Mouse (Mus musculus) heart, embryonic 16.5 days (tissue): ENCODE results near the gene Gm37240. TPM values are rescaled to one million over a fixed set of nuclear protein-coding genes. Genes with fewer than 3 reads are reported as not detected.

ENCODE experiments used
- ATAC-seq: fragments of 200-750 bp; cut with Nextera tagmentation; replicated peaks from 2 replicates; pipeline ENCODE4 v1.8.0; 2017; ENCODE audit warnings: moderate number of reproducible peaks; ENCODE audit not compliant: insufficient read depth, low FRiP score; ENCODE audit errors: extremely low read depth
- H3K27ac ChIP-seq: fragments of 300-500 bp; sonication (generic); 2 replicates; pipeline ENCODE4 v1.5.1; 2014; ENCODE audit warnings: mild to moderate bottlenecking, low read length, control low read depth, moderate library complexity
- H3K27me3 ChIP-seq: fragments of 300-500 bp; sonication (generic); 2 replicates; pipeline ENCODE4 v1.6.1; 2014; ENCODE audit warnings: low read length, mixed read lengths; ENCODE audit not compliant: control insufficient read depth, insufficient read depth
- H3K36me3 ChIP-seq: fragments of 300-500 bp; sonication (generic); 2 replicates; pipeline ENCODE4 v1.6.1; 2014; ENCODE audit not compliant: control insufficient read depth, insufficient read depth
- H3K4me1 ChIP-seq: fragments of 300-500 bp; sonication (generic); 2 replicates; pipeline ENCODE4 v1.6.1; 2014; ENCODE audit warnings: low read length, mixed read lengths; ENCODE audit not compliant: control insufficient read depth, insufficient read depth
- H3K4me2 ChIP-seq: fragments of 300-500 bp; sonication (generic); 2 replicates; pipeline ENCODE4 v1.6.1; 2014; ENCODE audit warnings: low read depth, mild to moderate bottlenecking, control low read depth, low read length
- H3K4me3 ChIP-seq: fragments of 300-500 bp; sonication (generic); 2 replicates; pipeline ENCODE4 v1.5.1; 2014; ENCODE audit warnings: mild to moderate bottlenecking, control low read depth, low read length
- H3K9ac ChIP-seq: fragments of 300-500 bp; sonication (generic); 2 replicates; pipeline ENCODE4 v1.6.1; 2014; ENCODE audit warnings: low read length, control low read depth
- H3K9me3 ChIP-seq: fragments of 300-500 bp; sonication (generic); replicated peaks from 2 replicates; pipeline ENCODE4 v1.6.1; 2016; ENCODE audit warnings: low read length; ENCODE audit not compliant: control insufficient read depth
- WGBS: fragments of 180-500 bp; shearing (Covaris S2); extraction: QIAGEN DNeasy Blood & Tissue Kit; methylation state at CpG from one replicate; pipeline ENCODE4 v1.1.7; 2014; 5-methylcytosine and 5-hydroxymethylcytosine counted together
- polyA plus RNA-seq: library from polyadenylated mRNA; unstranded; fragments of >200 nt; fragmentation: Nextera tagmentation; extraction: Ambion mirVana; gene quantifications from 2 replicates; pipeline ENCODE4 v1.2.1, GENCODE M21; 2015

The Gm37240 gene
- polyA plus RNA-seq, 1 experiment from 2014 or later: 18.4 TPM

DNA sequence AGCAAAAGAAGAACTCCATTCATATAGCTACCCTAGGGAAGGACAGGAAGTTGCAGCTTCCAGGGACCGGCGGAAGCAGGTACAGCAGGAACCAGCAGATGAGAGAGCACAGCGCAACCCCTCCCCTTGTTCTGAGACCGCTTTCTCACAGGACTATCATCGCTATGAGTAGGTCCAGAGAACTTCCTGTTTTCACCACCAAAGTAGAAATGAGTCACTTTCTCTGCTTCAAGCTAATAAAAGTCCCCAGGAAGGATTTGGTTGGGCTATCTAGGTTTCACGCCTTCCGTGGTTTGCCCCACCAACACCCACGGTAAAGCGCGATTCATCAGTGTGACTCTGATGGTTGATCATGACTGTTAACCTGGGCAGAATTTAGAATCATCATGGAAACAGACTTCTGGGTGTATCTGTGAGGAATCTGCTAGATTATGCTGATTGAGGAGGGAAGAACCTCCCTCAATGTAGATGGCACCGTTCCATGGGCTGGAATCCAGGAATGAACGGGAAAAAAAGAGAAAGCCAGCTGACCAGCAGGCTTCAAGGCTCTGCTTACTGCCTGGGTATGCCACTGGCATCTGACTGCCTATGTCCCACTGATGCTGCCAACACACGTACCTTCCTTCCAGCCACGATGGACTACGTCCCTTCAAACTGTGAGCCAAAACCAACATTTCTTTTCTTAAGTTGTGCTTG lies 1172.1 kb downstream of the Gm37240 start:
- WGBS: 76% methylated on average over 15 of the region's 15 CpGs
- Histone ChIP-seq H3K4me3 (no peak overlapping the region), H3K27ac (no peak overlapping the region)

DNA sequence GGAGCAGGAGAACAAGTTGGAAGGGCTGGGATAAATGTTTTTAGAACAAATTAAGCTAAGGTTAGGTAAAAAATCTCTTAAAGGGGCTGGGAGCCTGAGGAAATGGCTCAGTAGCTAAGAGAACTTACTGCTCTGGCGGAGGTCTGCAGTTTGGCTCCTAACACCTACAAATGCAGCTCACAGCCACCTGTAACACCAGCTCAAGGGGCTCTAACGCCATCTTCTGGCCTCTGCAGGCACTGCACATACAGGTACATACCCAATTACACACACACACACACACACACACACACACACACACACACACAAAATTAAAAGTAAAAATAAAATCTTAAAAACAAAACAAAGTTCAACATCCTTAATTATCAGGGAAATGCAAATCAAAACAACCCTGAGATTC lies 1174.4 kb downstream of the Gm37240 start:
- H3K4me3 ChIP-seq: no peak overlapping the region
- H3K4me2 ChIP-seq: no peak overlapping the region
- H3K27me3 ChIP-seq: no peaks in the 10 kb centered on the region
- H3K9ac ChIP-seq: no peak overlapping the region
- peaks cover 3% of the 10 kb centered on the region; the same call in 1 of the 2 replicates for H3K36me3 ChIP-seq
- no peak for ATAC-seq
- no peak overlapping the region for H3K27ac ChIP-seq
- H3K4me1 ChIP-seq: peaks cover 14% of the 10 kb centered on the region
- 52% methylated on average over 2 of the region's 2 CpGs for WGBS
- H3K9me3 ChIP-seq: peaks cover 8% of the 10 kb centered on the region; the same call in 1 of the 2 replicates

More for the DNA sequence above, 1172.1 kb downstream of the Gm37240 start:
- H3K9ac ChIP-seq: no peak overlapping the region
- peaks cover 8% of the 10 kb centered on the region; the same call in 1 of the 2 replicates for H3K9me3 ChIP-seq
- no peaks in the 10 kb centered on the region for H3K27me3 ChIP-seq
- H3K36me3 ChIP-seq: peaks cover 3% of the 10 kb centered on the region; the same call in 1 of the 2 replicates
- H3K4me2 ChIP-seq: no peak overlapping the region
- 0 out of 2 replicates have a peak, but pooled peaks have one; percentile 4 for ATAC-seq
- H3K4me1 ChIP-seq: no peaks in the 10 kb centered on the region

DNA sequence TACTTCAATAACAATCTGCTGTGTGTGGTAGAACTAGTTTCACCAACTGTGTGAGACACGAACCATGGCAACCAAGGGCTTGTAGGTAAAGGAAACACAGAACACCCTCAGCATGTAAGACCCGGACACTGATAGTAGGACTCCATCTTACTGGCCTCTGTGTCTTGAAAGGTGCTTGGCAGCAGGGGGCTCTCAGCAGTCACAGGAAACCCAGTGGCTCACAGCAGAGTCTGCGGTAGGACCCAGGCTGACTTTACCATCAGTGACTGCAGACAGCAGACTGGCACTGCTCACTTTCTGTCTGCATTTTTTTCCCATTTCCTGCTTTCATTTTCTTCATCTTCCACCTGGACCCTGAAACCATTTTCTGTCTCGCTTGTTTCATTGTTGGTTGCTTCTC lies 1176.6 kb downstream of the Gm37240 start:
- Histone ChIP-seq H3K36me3 (peaks cover 3% of the 10 kb centered on the region; the same call in 1 of the 2 replicates), H3K4me1 (peaks cover 16% of the 10 kb centered on the region), H3K27me3 (no peaks in the 10 kb centered on the region), H3K27ac (no peak overlapping the region), H3K9me3 (peaks cover 10% of the 10 kb centered on the region), H3K4me3 (no peak overlapping the region), H3K4me2 (no peak overlapping the region), H3K9ac (no peak overlapping the region)
- no peak for ATAC-seq
- 70% methylated on average over 4 of the region's 4 CpGs for WGBS

DNA sequence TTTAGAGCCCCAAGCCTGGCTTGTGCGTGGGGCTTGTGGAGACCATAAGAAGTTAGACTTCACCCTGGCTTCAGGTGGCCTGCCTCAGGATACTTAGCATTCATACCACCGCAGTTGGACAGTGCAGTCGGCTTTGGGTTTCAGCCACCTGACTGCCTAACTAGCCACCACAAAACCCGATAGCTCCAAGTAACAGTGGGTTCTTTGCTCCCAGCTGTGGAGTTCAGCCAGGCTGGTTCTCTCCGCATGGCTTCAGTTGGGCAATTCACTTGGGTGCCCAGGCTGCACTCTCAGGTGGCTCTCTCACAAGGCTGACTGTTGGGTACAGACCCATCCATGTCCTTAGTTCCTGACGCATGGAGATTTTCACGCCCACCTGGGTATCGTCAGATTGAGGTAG lies 1177.4 kb downstream of the Gm37240 start:
- Histone ChIP-seq H3K9me3 (peaks cover 4% of the 10 kb centered on the region; the same call in 1 of the 2 replicates), H3K27ac (no peak overlapping the region), H3K4me2 (no peak overlapping the region), H3K27me3 (no peaks in the 10 kb centered on the region), H3K9ac (no peak overlapping the region), H3K4me1 (peaks cover 16% of the 10 kb centered on the region), H3K36me3 (no peaks in the 10 kb centered on the region), H3K4me3 (no peak overlapping the region)
- no peak for ATAC-seq
- 94% methylated on average over 8 of the region's 8 CpGs for WGBS

DNA sequence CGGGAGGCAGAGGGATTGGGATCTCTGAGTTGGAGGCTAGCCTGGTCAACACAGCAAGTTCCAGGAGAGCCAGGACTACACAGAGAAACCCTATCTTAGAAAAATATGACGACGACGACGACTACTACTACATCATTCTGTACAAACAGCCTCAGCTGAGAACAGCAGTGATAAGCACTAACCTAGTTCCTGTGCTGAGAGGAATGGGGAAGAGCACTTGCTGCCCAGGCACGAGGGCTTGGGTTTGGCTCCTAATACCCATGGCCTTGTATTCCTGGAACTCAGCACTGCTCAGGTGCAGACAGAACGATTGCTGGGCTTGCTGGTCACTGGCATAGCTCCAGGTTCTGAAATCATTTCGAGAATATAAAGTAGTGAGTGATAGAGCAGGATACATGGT lies 1178.2 kb downstream of the Gm37240 start:
- H3K36me3 ChIP-seq: no peaks in the 10 kb centered on the region
- no peak overlapping the region for H3K9ac ChIP-seq
- H3K4me2 ChIP-seq: no peak overlapping the region
- 31% methylated on average over 8 of the region's 8 CpGs for WGBS
- no peak overlapping the region for H3K4me3 ChIP-seq
- peaks cover 4% of the 10 kb centered on the region; the same call in 1 of the 2 replicates for H3K9me3 ChIP-seq
- H3K27me3 ChIP-seq: no peaks in the 10 kb centered on the region
- H3K27ac ChIP-seq: peak overlapping the region; percentile 29; the same call in 1 of the 2 replicates
- ATAC-seq: peak; percentile 34; the same call in 1 of the 2 replicates
- peaks cover 16% of the 10 kb centered on the region for H3K4me1 ChIP-seq

DNA sequence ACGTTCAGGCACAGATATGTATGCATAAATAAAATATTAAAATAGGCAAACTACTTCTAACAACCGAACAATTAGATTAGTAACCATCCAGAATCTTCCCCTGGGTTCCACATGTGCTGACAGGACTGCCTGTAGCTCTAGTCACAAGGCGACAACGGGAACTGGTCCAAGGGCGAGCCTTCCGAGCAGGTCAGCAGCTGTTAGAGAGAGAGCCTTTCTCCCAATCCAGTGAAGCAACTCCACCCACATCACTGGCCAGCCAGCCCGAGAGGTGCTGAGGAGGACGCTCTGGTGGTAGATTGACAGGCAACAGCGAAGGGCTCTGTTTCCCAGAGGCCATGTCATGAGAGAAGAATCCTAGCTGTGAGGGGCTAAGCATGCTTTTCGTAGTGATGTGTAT lies 1178.8 kb downstream of the Gm37240 start:
- peak; percentile 85 for ATAC-seq
- Histone ChIP-seq H3K4me2 (no peak overlapping the region), H3K4me3 (no peak overlapping the region), H3K27ac (peak overlapping the region; percentile 29; the same call in 1 of the 2 replicates), H3K4me1 (peaks cover 16% of the 10 kb centered on the region), H3K27me3 (no peaks in the 10 kb centered on the region), H3K9ac (peak overlapping the region; percentile 11; the same call in 1 of the 2 replicates), H3K36me3 (no peaks in the 10 kb centered on the region), H3K9me3 (peaks cover 4% of the 10 kb centered on the region; the same call in 1 of the 2 replicates)
- WGBS: 42% methylated on average over 10 of the region's 10 CpGs

DNA sequence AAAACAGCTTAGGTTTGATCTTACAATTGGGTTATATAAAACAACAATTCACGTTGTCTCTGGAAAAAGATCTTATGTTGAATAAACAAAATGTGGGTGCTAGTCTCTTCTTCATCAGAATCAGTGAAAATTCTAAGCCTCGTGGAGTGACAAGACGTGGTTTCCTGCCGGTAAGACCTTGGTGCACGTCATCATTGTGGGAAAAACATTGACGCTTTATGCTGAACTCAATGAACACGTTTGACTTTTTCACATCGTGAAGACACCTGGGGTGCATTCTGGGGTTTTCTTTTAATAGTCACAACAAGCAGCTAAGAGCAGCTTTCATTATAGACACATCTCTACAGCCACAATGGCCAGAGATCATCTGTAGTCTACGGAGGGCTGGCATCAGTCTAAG lies 1182.1 kb downstream of the Gm37240 start:
- no peak for ATAC-seq
- Histone ChIP-seq H3K4me3 (no peak overlapping the region), H3K36me3 (no peaks in the 10 kb centered on the region), H3K27ac (no peak overlapping the region), H3K9me3 (peaks cover 4% of the 10 kb centered on the region; the same call in 1 of the 2 replicates), H3K4me1 (peaks cover 16% of the 10 kb centered on the region), H3K27me3 (no peaks in the 10 kb centered on the region), H3K9ac (no peak overlapping the region), H3K4me2 (no peak overlapping the region)
- 78% methylated on average over 9 of the region's 9 CpGs for WGBS

DNA sequence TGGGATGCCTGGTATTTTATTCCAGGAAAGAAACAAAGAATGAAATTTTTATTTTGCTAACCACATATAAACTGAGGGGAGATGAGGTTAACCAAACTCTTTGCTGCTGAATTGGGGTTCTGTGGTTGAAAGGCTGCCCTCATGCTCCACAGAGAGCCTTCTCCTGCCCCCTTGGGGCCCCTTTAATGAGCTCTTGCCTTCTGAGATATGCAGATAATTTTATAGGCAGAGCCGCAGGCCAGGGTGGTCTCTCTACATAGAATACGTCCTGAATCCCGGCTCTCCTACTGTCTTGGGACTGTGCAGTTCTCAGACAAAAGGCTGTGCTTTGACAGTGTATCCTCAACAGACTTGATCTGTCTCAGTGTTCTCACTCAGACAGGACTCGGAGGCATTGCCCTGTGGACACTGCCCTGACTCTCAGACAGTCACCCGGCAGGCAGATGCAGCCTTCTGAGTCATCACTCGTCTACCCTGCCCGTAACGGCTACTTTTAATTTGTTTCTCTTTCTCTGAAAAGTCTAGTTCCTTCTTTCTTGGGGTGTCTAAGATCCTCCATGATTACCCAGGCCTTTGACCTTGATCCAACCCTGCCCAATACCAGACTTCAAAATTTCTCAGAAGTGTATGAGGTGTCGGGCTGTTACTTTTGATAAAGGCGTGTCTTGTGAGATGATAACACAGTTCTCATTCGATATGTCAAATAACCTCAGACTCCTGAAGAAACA lies 1184.1 kb downstream of the Gm37240 start:
- Histone ChIP-seq H3K9ac (no peak overlapping the region), H3K9me3 (peaks cover 4% of the 10 kb centered on the region; the same call in 1 of the 2 replicates), H3K4me3 (no peak overlapping the region), H3K4me2 (no peak overlapping the region), H3K4me1 (peaks cover 6% of the 10 kb centered on the region), H3K27me3 (no peaks in the 10 kb centered on the region), H3K27ac (no peak overlapping the region), H3K36me3 (no peaks in the 10 kb centered on the region)
- ATAC-seq: no peak
- 67% methylated on average over 11 of the region's 11 CpGs for WGBS

DNA sequence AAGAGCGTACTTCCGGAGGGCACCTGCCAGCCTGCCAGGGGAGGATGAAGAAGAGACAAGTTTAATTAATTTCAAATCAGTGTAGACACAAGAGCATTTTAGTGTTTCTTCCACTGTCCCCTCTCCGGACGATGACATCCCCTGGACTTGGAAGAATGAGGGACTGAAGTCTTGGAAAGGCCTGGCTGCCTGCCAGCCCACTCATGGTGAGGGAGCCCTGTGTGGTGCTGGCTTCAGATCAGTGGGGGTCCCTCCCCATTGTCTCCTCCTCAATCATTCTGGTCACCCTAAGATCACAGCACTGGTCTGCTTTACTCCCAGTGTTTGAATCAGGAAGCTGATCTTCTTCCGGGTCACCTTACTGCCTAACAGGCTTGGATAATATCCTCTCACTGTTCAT lies 1185.4 kb downstream of the Gm37240 start:
- no peak overlapping the region for H3K4me3 ChIP-seq
- no peaks in the 10 kb centered on the region for H3K27me3 ChIP-seq
- no peak for ATAC-seq
- no peaks in the 10 kb centered on the region for H3K36me3 ChIP-seq
- WGBS: 68% methylated on average over 5 of the region's 5 CpGs
- H3K9ac ChIP-seq: no peak overlapping the region
- no peak overlapping the region for H3K27ac ChIP-seq
- H3K4me2 ChIP-seq: no peak overlapping the region
- no peaks in the 10 kb centered on the region for H3K4me1 ChIP-seq
- H3K9me3 ChIP-seq: peaks cover 1% of the 10 kb centered on the region; the same call in 1 of the 2 replicates
